Mouse (Mus musculus) frontal cortex, adult (tissue): Measurements from ENCODE around the gene Rnf145.

Experiments used
- ATAC-seq: cut with Nextera tagmentation; 2 replicates; pipeline ENCODE4 v1.9.2; 2017; ENCODE audit warnings: mild to moderate bottlenecking, moderate library complexity, mixed read lengths; ENCODE audit not compliant: low TSS enrichment

The Rnf145 gene

GRCm38 (mm10) chr11:44518281-44519095 is at the start of gene Rnf145:
Gene Rnf145, plus strand, starts transcription at chr11:44518964.
- ATAC-seq = peak; percentile 62

GRCm38 (mm10) chr11:44469646-44470431 is 48.9 kb upstream of the Rnf145 start:
- peak; percentile 46 for ATAC-seq

GRCm38 (mm10) chr11:44470432-44471336 is 48.1 kb upstream of the Rnf145 start, which contains the start of gene Ublcp1:
Gene Ublcp1, minus strand, starts transcription at chr11:44470498.
- ATAC-seq = peak; percentile 97

- no peak for ATAC-seq
Observed at GRCm38 (mm10) chr11:44471337-44471995, 47.3 kb upstream of the Rnf145 start.

GRCm38 (mm10) chr11:44475467-44475866 is 43.3 kb upstream of the Rnf145 start:
- no peak for ATAC-seq

GRCm38 (mm10) chr11:44476445-44476844 is 42.3 kb upstream of the Rnf145 start:
- ATAC-seq = no peak

- ATAC-seq = no peak
Observed at GRCm38 (mm10) chr11:44478382-44478781, 40.4 kb upstream of the Rnf145 start.

GRCm38 (mm10) chr11:44480246-44480645 is 38.5 kb upstream of the Rnf145 start:
- ATAC-seq = no peak

- ATAC-seq = no peak
Observed at GRCm38 (mm10) chr11:44485089-44485736, 33.6 kb upstream of the Rnf145 start.

GRCm38 (mm10) chr11:44489117-44489516 is 29.6 kb upstream of the Rnf145 start:
- no peak for ATAC-seq

- ATAC-seq = no peak
Observed at GRCm38 (mm10) chr11:44494643-44495323, 24.0 kb upstream of the Rnf145 start.

- ATAC-seq = no peak
Observed at GRCm38 (mm10) chr11:44496217-44496616, 22.5 kb upstream of the Rnf145 start.

GRCm38 (mm10) chr11:44498412-44499272 is 20.1 kb upstream of the Rnf145 start:
- ATAC-seq = no peak

GRCm38 (mm10) chr11:44500966-44501365 is 17.8 kb upstream of the Rnf145 start:
- ATAC-seq = no peak

- ATAC-seq = no peak
Observed at GRCm38 (mm10) chr11:44501477-44501876, 17.3 kb upstream of the Rnf145 start.

GRCm38 (mm10) chr11:44502931-44503330 is 15.8 kb upstream of the Rnf145 start:
- ATAC-seq = no peak

- ATAC-seq = no peak
Observed at GRCm38 (mm10) chr11:44504146-44504545, 14.6 kb upstream of the Rnf145 start.

- ATAC-seq = no peak
Observed at GRCm38 (mm10) chr11:44504761-44505160, 14.0 kb upstream of the Rnf145 start.

GRCm38 (mm10) chr11:44508876-44509275 is 9.9 kb upstream of the Rnf145 start:
- ATAC-seq = no peak
